28 mouse cellular contexts compared by ENCODE assay signal in the genomic region with DNA sequence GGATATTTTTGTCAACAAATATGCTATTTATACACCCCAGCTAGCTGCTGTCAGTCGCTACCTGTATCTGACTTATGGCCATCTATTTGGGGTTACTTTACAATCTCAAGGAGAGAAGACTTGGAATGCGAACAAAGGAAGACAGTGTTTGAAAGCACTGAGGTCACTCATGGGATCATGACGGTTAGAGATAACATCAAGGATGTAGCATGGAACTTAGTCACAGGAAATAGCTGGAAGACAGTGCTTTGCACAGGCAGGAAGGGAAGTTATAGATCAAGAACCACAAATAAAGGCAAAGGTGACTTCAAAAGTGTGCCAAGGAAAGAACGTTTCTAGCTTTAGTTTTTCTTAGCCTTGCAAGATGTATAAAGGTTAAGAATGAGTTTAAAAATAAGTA.
DNase-seq lines count a peak whose midpoint lies in the region; ATAC-seq lines count a peak whose summit lies in the region.
"Had no signal": no experiment of that assay in that cellular context is flagged by ENCODE, and none has a peak within 500 bp of the region (broad histone marks: within the 10 kb centered on the region; RNA-seq: fewer than 3 reads in every experiment).

No protein-coding gene starts in this region.

- no peaks in the 10 kb centered on the region for H3K4me1 ChIP-seq in kidney, embryonic 16.5 days (ENCODE audit: insufficient read depth, low read length)
- no peaks in the 10 kb centered on the region for H3K4me1 ChIP-seq in kidney, embryonic 14.5 days (ENCODE audit: control insufficient read depth, insufficient read depth, low read length)
- H3K4me1 ChIP-seq: embryonic facial prominence, embryonic 10.5 days; embryonic facial prominence, embryonic 15.5 days; forebrain, embryonic 12.5 days; hindbrain, embryonic 10.5 days; hindbrain, embryonic 15.5 days; limb, embryonic 13.5 days; midbrain, embryonic 10.5 days; midbrain, embryonic 15.5 days had no signal

- H3K4me2 ChIP-seq in kidney, embryonic 16.5 days (replicated peaks; ENCODE audit: low read depth, low read length) = no peak overlapping the region
- H3K4me2 ChIP-seq in kidney, embryonic 14.5 days (replicated peaks; ENCODE audit: low read depth, low read length) = no peak overlapping the region
- H3K4me2 ChIP-seq: embryonic facial prominence, embryonic 15.5 days; forebrain, embryonic 12.5 days; hindbrain, embryonic 15.5 days; limb, embryonic 13.5 days; liver, embryonic 11.5 days; midbrain, embryonic 15.5 days had no signal

- H3K36me3 ChIP-seq in kidney, embryonic 16.5 days (ENCODE audit: insufficient read depth, low read length) = no peaks in the 10 kb centered on the region
- H3K36me3 ChIP-seq in kidney, embryonic 14.5 days (ENCODE audit: control insufficient read depth, insufficient read depth, low read length) = no peaks in the 10 kb centered on the region
- H3K36me3 ChIP-seq: embryonic facial prominence, embryonic 10.5 days; embryonic facial prominence, embryonic 15.5 days; forebrain, embryonic 12.5 days; hindbrain, embryonic 10.5 days; hindbrain, embryonic 15.5 days; limb, embryonic 13.5 days; midbrain, embryonic 10.5 days; midbrain, embryonic 15.5 days had no signal

- WGBS in kidney, embryonic 16.5 days = 53% methylated on average over 4 of the region's 4 CpGs
- WGBS in kidney, embryonic 14.5 days = 49% methylated on average over 4 of the region's 4 CpGs

- no peaks in the 10 kb centered on the region for H3K9me3 ChIP-seq in kidney, embryonic 16.5 days (ENCODE audit: low read length)
- no peaks in the 10 kb centered on the region for H3K9me3 ChIP-seq in kidney, embryonic 14.5 days (ENCODE audit: control insufficient read depth, low read length)
- H3K9me3 ChIP-seq: embryonic facial prominence, embryonic 10.5 days; embryonic facial prominence, embryonic 15.5 days; forebrain, embryonic 12.5 days; hindbrain, embryonic 10.5 days; hindbrain, embryonic 15.5 days; limb, embryonic 13.5 days; midbrain, embryonic 10.5 days; midbrain, embryonic 15.5 days had no signal

- no peaks in the 10 kb centered on the region for H3K27me3 ChIP-seq in kidney, embryonic 16.5 days (ENCODE audit: insufficient read depth, low read length)
- H3K27me3 ChIP-seq in kidney, embryonic 14.5 days (ENCODE audit: control insufficient read depth, insufficient read depth, low read length) = no peaks in the 10 kb centered on the region
- H3K27me3 ChIP-seq: CH12.LX; embryonic facial prominence, embryonic 15.5 days; forebrain, embryonic 12.5 days; hindbrain, embryonic 15.5 days; limb, embryonic 13.5 days; midbrain, embryonic 15.5 days had no signal

- no peak overlapping the region for H3K9ac ChIP-seq in kidney, embryonic 16.5 days (replicated peaks; ENCODE audit: low read length)
- H3K9ac ChIP-seq in kidney, embryonic 14.5 days (ENCODE audit: low read depth, low read length) = no peak overlapping the region
- H3K9ac ChIP-seq: embryonic facial prominence, embryonic 15.5 days; forebrain, embryonic 12.5 days; forebrain, postnatal 0 days; hindbrain, embryonic 15.5 days; limb, embryonic 13.5 days; midbrain, embryonic 15.5 days had no signal

- no peak overlapping the region for H3K4me3 ChIP-seq in kidney, embryonic 16.5 days (ENCODE audit: low read length)
- H3K4me3 ChIP-seq in kidney, embryonic 14.5 days (ENCODE audit: low read length) = no peak overlapping the region
- H3K4me3 ChIP-seq: embryonic facial prominence, embryonic 10.5 days; embryonic facial prominence, embryonic 15.5 days; forebrain, embryonic 12.5 days; hindbrain, embryonic 10.5 days; hindbrain, embryonic 15.5 days; limb, embryonic 13.5 days; midbrain, embryonic 10.5 days; midbrain, embryonic 15.5 days had no signal

- peak; percentile 67 for ATAC-seq in kidney, embryonic 16.5 days (ENCODE audit: low FRiP score, low TSS enrichment)
- no peak for ATAC-seq in kidney, embryonic 14.5 days (ENCODE audit: low FRiP score, low TSS enrichment)
- ATAC-seq: activated CD4-positive, CD25-positive, alpha-beta regulatory T cell, adult 4 months; forebrain, postnatal 0 days; inflammation-experienced regulatory T-cells, adult 6 months; midbrain, embryonic 15.5 days had no signal

- DNase-seq in embryo, embryonic 10 days (ENCODE audit: low spot score) = peak; percentile 10
- no peak for DNase-seq in embryo, embryonic 9.5 days (ENCODE audit: extremely low spot score)
- DNase-seq in lung, postnatal 36 days = peak; percentile 7
- DNase-seq in lung, postnatal 4 days = no peak
- peak; percentile 2 for DNase-seq in naive thymus-derived CD4-positive, alpha-beta T cell, adult 2 months (ENCODE audit: low read depth)
- DNase-seq in spleen, adult 12 weeks (ENCODE audit: low spot score) = no peak
- DNase-seq: cerebellum, adult 11-12 months; cerebellum, adult 9-11 months; forebrain, postnatal 0 days; gastrocnemius, postnatal 10 days; heart, postnatal 14 days; right cerebral cortex, postnatal 25 days; spleen, adult 18-20 months; thymus, postnatal 14 days had no signal

- H3K27ac ChIP-seq in kidney, embryonic 16.5 days (ENCODE audit: low read length) = no peak overlapping the region
- no peak overlapping the region for H3K27ac ChIP-seq in kidney, embryonic 14.5 days (ENCODE audit: low read depth, low read length)
- H3K27ac ChIP-seq: embryonic facial prominence, embryonic 10.5 days; embryonic facial prominence, embryonic 15.5 days; forebrain, embryonic 12.5 days; hindbrain, embryonic 10.5 days; hindbrain, embryonic 15.5 days; limb, embryonic 13.5 days; midbrain, embryonic 10.5 days; midbrain, embryonic 15.5 days had no signal

Comparison
In these comparisons a context has a peak if more than half of its experiments do, and no peak if none do; other contexts are left out.
1. DNase-seq: peak in embryo, embryonic 10 days (single experiment), lung, postnatal 36 days (single experiment) and naive thymus-derived CD4-positive, alpha-beta T cell, adult 2 months (single experiment); none in embryo, embryonic 9.5 days (single experiment), lung, postnatal 4 days (0 of 2) and spleen, adult 12 weeks (single experiment).